Mouse (Mus musculus): ENCODE measurements around the gene Zfp524. TPM values are rescaled to one million over a fixed set of nuclear protein-coding genes. Genes with fewer than 3 reads are reported as not detected.
"Not testable (repeated sequence)": the region's sequence is repeated elsewhere in the genome, so short reads cannot be mapped to it uniquely, and the experiment has no call there.

Zfp524 gene
- polyA plus RNA-seq, 1 experiment from 2014 or later: 7.8 TPM

- peaks cover 46% of the 10 kb centered on the region for H3K36me3 ChIP-seq (replicated peaks)
- H3K27me3 ChIP-seq (replicated peaks; ENCODE audit: low read depth, poor library complexity, severe bottlenecking); DNase-seq (ENCODE audit: low spot score); H3K9me3 ChIP-seq: not testable (repeated sequence)
- peak overlapping the region; percentile 93 for H3K4me3 ChIP-seq
- H3K4me1 ChIP-seq: peaks cover 27% of the 10 kb centered on the region
- 29% methylated on average over 8 of the region's 8 CpGs for whole genome bisulfite sequencing
- H3K27ac ChIP-seq (replicated peaks): peak overlapping the region; percentile 98
Measured at GRCm38 (mm10) chr7:5019576-5019975, 5.4 kb downstream of the Zfp524 start.

GRCm38 (mm10) chr7:5020000-5020681 lies 5.9 kb downstream of the Zfp524 start, which contains the start of the genes Zfp865 and Ccdc106:
Gene Zfp865, plus strand, starts transcription at chr7:5020376.
Gene Ccdc106, plus strand, starts transcription at chr7:5020553.
- peaks cover 52% of the 10 kb centered on the region for H3K36me3 ChIP-seq (replicated peaks)
- peak within 1 kb of the TSS; percentile 98 for H3K27ac ChIP-seq (replicated peaks)
- H3K27me3 ChIP-seq (replicated peaks; ENCODE audit: low read depth, poor library complexity, severe bottlenecking): no peaks in the 10 kb centered on the region
- peak; percentile 100 for DNase-seq (ENCODE audit: low spot score)
- WGBS: under 1% methylated on average over 49 of the region's 49 CpGs
- H3K4me1 ChIP-seq: peaks cover 27% of the 10 kb centered on the region
- H3K9me3 ChIP-seq: peaks cover 8% of the 10 kb centered on the region; the same call in 1 of the 2 replicates
- H3K4me3 ChIP-seq: peak within 1 kb of the TSS; percentile 93

- peaks cover 8% of the 10 kb centered on the region; the same call in 1 of the 2 replicates for H3K9me3 ChIP-seq
- no peak for DNase-seq (ENCODE audit: low spot score)
- peaks cover 27% of the 10 kb centered on the region for H3K4me1 ChIP-seq
- H3K4me3 ChIP-seq: peak overlapping the region; percentile 93
- H3K27me3 ChIP-seq (replicated peaks; ENCODE audit: low read depth, poor library complexity, severe bottlenecking): no peaks in the 10 kb centered on the region
- H3K36me3 ChIP-seq (replicated peaks): peaks cover 57% of the 10 kb centered on the region
- WGBS: 0% methylated on average over 15 of the region's 15 CpGs
- H3K27ac ChIP-seq (replicated peaks): peak overlapping the region; percentile 98
Measured at GRCm38 (mm10) chr7:5020685-5021084, 6.5 kb downstream of the Zfp524 start.

GRCm38 (mm10) chr7:5021197-5021596 lies 7.0 kb downstream of the Zfp524 start:
- DNase-seq (ENCODE audit: low spot score): no peak
- no peaks in the 10 kb centered on the region for H3K27me3 ChIP-seq (replicated peaks; ENCODE audit: low read depth, poor library complexity, severe bottlenecking)
- H3K36me3 ChIP-seq (replicated peaks): peaks cover 62% of the 10 kb centered on the region
- H3K4me1 ChIP-seq: peaks cover 24% of the 10 kb centered on the region
- H3K4me3 ChIP-seq: peak overlapping the region; percentile 93
- 52% methylated on average over 5 of the region's 5 CpGs for WGBS
- H3K9me3 ChIP-seq: peaks cover 8% of the 10 kb centered on the region; the same call in 1 of the 2 replicates
- peak overlapping the region; percentile 98 for H3K27ac ChIP-seq (replicated peaks)

GRCm38 (mm10) chr7:5029543-5029942 lies 15.3 kb downstream of the Zfp524 start:
- no peaks in the 10 kb centered on the region; the same call in 1 of the 2 replicates for H3K27me3 ChIP-seq (replicated peaks; ENCODE audit: low read depth, poor library complexity, severe bottlenecking)
- peaks cover 100% of the 10 kb centered on the region for H3K36me3 ChIP-seq (replicated peaks)
- WGBS: 95% methylated on average over 22 of the region's 22 CpGs
- H3K4me1 ChIP-seq: no peaks in the 10 kb centered on the region
- DNase-seq (ENCODE audit: low spot score): no peak
- H3K27ac ChIP-seq (replicated peaks): no peak overlapping the region
- H3K4me3 ChIP-seq: peak overlapping the region; percentile 27
- peaks cover 53% of the 10 kb centered on the region for H3K9me3 ChIP-seq

GRCm38 (mm10) chr7:5029946-5030345 lies 15.7 kb downstream of the Zfp524 start:
- H3K36me3 ChIP-seq (replicated peaks): peaks cover 100% of the 10 kb centered on the region
- peaks cover 55% of the 10 kb centered on the region for H3K9me3 ChIP-seq
- DNase-seq (ENCODE audit: low spot score): no peak
- WGBS: 93% methylated on average over 21 of the region's 21 CpGs
- H3K4me1 ChIP-seq: no peaks in the 10 kb centered on the region
- peak overlapping the region; percentile 27 for H3K4me3 ChIP-seq
- no peaks in the 10 kb centered on the region; the same call in 1 of the 2 replicates for H3K27me3 ChIP-seq (replicated peaks; ENCODE audit: low read depth, poor library complexity, severe bottlenecking)
- no peak overlapping the region for H3K27ac ChIP-seq (replicated peaks)

- Histone ChIP-seq H3K27me3 (replicated peaks; ENCODE audit: low read depth, poor library complexity, severe bottlenecking) (no peaks in the 10 kb centered on the region; the same call in 1 of the 2 replicates), H3K4me1 (no peaks in the 10 kb centered on the region), H3K4me3 (peak overlapping the region; percentile 27), H3K9me3 (peaks cover 58% of the 10 kb centered on the region), H3K36me3 (replicated peaks) (peaks cover 100% of the 10 kb centered on the region), H3K27ac (replicated peaks) (no peak overlapping the region)
- no peak for DNase-seq (ENCODE audit: low spot score)
- WGBS: 83% methylated on average over 63 of the region's 63 CpGs
Measured at GRCm38 (mm10) chr7:5030554-5031275, 16.5 kb downstream of the Zfp524 start.

GRCm38 (mm10) chr7:5031496-5031895 lies 17.3 kb downstream of the Zfp524 start:
- 76% methylated on average over 46 of the region's 46 CpGs for WGBS
- DNase-seq (ENCODE audit: low spot score): no peak
- no peaks in the 10 kb centered on the region; the same call in 1 of the 2 replicates for H3K27me3 ChIP-seq (replicated peaks; ENCODE audit: low read depth, poor library complexity, severe bottlenecking)
- H3K4me3 ChIP-seq: peak overlapping the region; percentile 27; the same call in 1 of the 2 replicates
- H3K27ac ChIP-seq (replicated peaks): no peak overlapping the region
- peaks cover 100% of the 10 kb centered on the region for H3K36me3 ChIP-seq (replicated peaks)
- peaks cover 61% of the 10 kb centered on the region for H3K9me3 ChIP-seq
- no peaks in the 10 kb centered on the region for H3K4me1 ChIP-seq

GRCm38 (mm10) chr7:5033818-5034217 lies 19.6 kb downstream of the Zfp524 start, which contains the start of gene 4632433K11Rik:
Gene 4632433K11Rik, plus strand, starts transcription at chr7:5034118.
- no peak for DNase-seq (ENCODE audit: low spot score)
- 85% methylated on average over 3 of the region's 3 CpGs for WGBS
- Histone ChIP-seq H3K9me3 (peaks cover 57% of the 10 kb centered on the region), H3K4me1 (no peaks in the 10 kb centered on the region), H3K27ac (replicated peaks) (no peak within 1 kb of the TSS), H3K36me3 (replicated peaks) (peaks cover 77% of the 10 kb centered on the region), H3K27me3 (replicated peaks; ENCODE audit: low read depth, poor library complexity, severe bottlenecking) (no peaks in the 10 kb centered on the region; the same call in 1 of the 2 replicates), H3K4me3 (no peak within 1 kb of the TSS)

GRCm38 (mm10) chr7:5035628-5036027 lies 21.4 kb downstream of the Zfp524 start:
- H3K27me3 ChIP-seq (replicated peaks; ENCODE audit: low read depth, poor library complexity, severe bottlenecking): no peaks in the 10 kb centered on the region
- peaks cover 39% of the 10 kb centered on the region for H3K9me3 ChIP-seq

GRCm38 (mm10) chr7:5036136-5036535 lies 21.9 kb downstream of the Zfp524 start:
- Histone ChIP-seq H3K4me3 (0 out of 2 replicates have a peak overlapping the region, but pooled peaks have one; percentile 8), H3K9me3 (peaks cover 34% of the 10 kb centered on the region), H3K4me1 (peaks cover 6% of the 10 kb centered on the region; the same call in 1 of the 2 replicates), H3K27me3 (replicated peaks; ENCODE audit: low read depth, poor library complexity, severe bottlenecking) (no peaks in the 10 kb centered on the region), H3K36me3 (replicated peaks) (peaks cover 56% of the 10 kb centered on the region), H3K27ac (replicated peaks) (no peak overlapping the region)
- DNase-seq (ENCODE audit: low spot score): no peak
- 93% methylated on average over 9 of the region's 9 CpGs for WGBS

More at GRCm38 (mm10) chr7:5035628-5036027, 21.4 kb downstream of the Zfp524 start:
- Histone ChIP-seq H3K4me3 (0 out of 2 replicates have a peak overlapping the region, but pooled peaks have one; percentile 8), H3K36me3 (replicated peaks) (peaks cover 59% of the 10 kb centered on the region), H3K27ac (replicated peaks) (no peak overlapping the region), H3K4me1 (peaks cover 6% of the 10 kb centered on the region; the same call in 1 of the 2 replicates)
- WGBS: 95% methylated on average over 17 of the region's 17 CpGs
- no peak for DNase-seq (ENCODE audit: low spot score)

- Histone ChIP-seq H3K4me1 (peaks cover 6% of the 10 kb centered on the region; the same call in 1 of the 2 replicates), H3K27me3 (replicated peaks; ENCODE audit: low read depth, poor library complexity, severe bottlenecking) (no peaks in the 10 kb centered on the region), H3K27ac (replicated peaks) (no peak overlapping the region), H3K9me3 (peaks cover 25% of the 10 kb centered on the region), H3K36me3 (replicated peaks) (peaks cover 52% of the 10 kb centered on the region), H3K4me3 (peak overlapping the region; percentile 82; the same call in 1 of the 2 replicates)
- 91% methylated on average over 7 of the region's 7 CpGs for WGBS
- no peak for DNase-seq (ENCODE audit: low spot score)
Measured at GRCm38 (mm10) chr7:5037026-5037425, 22.8 kb downstream of the Zfp524 start.

All from embryonic facial prominence, embryonic 10.5 days (tissue).